Mouse (Mus musculus): ENCODE results near the gene Zfp423. TPM values are rescaled to one million over a fixed set of nuclear protein-coding genes. Genes with fewer than 3 reads are reported as not detected.

Gene Zfp423
- total RNA-seq, 2 experiments from 2014 or later: 37.0 to 42.7 TPM

DNA sequence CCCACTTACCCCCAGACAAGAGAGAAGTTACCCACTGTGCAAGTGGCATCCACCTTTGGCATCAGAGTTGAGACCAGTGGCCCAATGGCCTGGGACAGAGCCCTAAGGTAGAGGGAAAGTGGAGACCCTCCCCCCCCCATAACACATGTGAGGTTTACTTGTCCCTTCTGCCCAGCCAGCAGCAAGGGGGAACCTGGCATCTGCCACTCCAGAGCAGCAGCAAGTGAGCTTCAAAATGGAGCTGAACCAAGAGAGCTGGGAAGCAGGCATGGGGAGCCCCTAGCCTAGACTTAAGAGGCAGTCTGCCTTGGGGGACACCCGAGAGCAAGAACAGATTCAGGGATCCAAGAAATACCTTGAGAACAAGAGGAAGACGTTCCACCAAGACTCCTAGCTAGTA lies 290.7 kb downstream of the Zfp423 start:
- DNase-seq (ENCODE audit: low spot score in 2 of 2): no peak

DNA sequence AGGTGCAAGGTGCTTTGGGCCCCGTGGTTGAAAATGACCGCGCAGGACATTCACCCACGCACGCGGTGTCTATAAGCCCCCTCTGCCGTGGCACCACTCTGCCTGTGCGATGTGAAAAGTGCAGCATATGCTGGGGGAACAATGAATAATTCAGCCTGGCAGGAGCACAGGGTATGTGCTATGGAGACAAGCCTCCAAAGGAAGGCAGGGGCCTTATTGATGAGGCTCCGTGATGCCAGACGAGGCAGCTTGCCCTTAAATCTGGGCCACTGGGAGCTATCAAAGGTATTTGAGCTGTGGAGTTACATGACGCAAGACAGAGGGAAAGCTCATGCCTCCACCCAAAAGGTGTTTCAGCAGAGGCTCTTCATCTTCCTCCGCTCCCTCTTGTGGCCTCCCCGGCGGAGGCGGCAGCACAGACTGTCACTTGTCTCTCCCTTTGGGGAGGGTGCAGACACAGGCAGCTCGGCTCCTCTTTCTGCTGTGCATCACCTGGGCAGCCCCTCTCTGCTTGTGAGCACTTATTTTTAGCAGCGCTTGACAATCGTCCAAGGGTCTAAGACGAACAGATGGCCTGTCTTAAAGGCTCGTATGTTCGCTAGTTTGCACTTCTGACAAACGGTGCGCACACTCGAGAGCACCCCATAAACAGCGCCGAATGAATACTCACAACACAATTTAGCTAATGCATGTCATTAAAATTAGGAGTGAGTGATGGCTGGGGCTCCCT lies 291.3 kb downstream of the Zfp423 start:
- DNase-seq (ENCODE audit: low spot score in 2 of 2): peak; percentile 56 to 68

DNA sequence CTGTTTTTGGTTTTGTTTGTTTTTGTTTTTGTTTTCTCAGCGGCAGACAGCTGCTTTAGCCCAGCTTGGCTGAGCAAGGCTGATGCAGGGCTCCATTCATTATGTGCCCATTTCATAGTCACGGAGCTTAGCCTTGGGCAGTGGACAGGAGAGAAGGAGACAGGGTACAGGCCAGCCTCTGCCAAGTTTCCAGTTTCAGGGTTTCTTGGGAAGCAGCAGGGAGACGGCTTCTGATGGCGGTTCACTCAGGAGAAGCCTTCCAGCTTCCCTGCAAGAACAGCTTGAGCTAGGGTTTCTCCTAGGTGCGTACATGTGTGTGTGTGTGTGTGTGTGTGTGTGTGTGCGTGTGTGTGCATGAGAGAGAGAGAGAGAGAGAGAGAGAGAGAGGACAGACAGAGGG lies 292.1 kb downstream of the Zfp423 start:
- DNase-seq (ENCODE audit: low spot score in 2 of 2): no peak

DNA sequence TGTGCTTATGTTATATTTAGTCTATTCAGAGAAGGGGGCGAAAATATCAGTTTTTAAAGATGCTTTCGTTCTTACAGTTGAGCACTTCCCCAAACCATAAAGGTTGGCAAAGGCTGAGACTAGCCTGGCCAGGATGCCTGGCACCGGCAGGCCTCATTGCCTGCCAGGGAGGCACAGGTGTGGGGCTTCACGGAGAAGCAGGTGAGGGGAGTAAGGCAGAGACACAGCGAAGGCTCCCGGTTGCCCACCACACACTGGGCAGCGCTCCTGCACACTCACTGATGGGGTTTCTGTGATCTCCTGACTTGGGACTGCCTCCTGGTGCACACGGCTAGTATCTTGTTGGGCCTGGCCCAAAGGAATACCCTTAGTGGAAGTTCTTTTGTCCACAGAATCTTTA lies 294.1 kb downstream of the Zfp423 start:
- DNase-seq (ENCODE audit: low spot score in 2 of 2): no peak

DNA sequence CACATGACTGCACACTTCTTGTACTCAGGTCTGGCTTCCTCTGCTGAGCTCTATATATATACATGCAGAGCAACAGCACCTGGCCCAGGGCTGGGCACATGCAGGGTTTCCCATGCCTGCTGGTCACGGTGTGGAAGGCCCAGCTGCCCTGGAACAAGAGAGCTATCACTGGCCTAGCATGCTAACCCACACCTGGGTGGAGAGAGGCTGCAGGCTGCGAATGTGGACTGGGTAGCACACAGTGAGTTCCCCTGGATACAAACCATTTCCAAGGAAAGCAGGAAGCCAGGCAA lies 295.2 kb downstream of the Zfp423 start:
- no peak for DNase-seq (ENCODE audit: low spot score in 2 of 2)

DNA sequence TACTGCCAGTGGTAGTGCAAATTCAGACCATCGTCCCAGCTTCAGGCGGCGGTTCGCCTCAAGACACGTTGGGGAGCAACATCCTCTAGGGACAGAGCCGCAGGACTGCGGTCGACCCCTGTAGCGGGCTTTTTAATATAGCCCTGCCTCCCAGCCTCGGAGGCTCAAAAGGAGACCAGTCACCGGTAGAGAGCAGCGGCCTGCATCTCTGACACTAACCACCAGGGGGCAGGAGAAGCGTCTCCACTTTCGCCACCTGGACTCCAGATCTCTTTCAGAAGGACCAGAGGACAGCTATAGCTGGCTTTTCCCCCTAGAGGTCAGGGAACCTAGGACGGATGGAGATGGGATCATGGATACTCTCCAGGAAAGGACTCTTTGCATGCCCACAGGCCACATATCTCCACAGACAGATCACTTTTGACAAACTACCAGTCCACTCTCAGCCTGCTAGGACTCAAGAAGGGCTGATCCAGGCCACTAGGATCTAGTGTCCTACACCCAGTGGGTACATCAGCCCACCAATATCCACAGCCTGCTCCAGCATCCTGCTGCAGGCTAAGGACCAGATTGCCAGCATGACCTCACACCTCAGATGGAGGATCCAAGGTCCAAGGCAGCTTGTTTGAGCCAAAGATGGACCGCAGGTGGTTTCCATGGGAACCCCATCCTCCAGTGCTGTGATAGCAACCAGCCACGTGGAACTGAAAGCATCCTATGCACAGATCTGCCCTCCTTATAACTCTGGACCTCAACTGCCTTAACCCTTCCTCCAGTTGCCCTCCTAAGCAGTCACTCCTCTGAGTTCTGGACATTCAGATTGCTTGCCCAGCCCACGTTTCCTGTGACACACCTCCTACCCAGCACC lies 295.8 kb downstream of the Zfp423 start:
- peak; percentile 67 to 91 for DNase-seq (ENCODE audit: low spot score in 2 of 2)

DNA sequence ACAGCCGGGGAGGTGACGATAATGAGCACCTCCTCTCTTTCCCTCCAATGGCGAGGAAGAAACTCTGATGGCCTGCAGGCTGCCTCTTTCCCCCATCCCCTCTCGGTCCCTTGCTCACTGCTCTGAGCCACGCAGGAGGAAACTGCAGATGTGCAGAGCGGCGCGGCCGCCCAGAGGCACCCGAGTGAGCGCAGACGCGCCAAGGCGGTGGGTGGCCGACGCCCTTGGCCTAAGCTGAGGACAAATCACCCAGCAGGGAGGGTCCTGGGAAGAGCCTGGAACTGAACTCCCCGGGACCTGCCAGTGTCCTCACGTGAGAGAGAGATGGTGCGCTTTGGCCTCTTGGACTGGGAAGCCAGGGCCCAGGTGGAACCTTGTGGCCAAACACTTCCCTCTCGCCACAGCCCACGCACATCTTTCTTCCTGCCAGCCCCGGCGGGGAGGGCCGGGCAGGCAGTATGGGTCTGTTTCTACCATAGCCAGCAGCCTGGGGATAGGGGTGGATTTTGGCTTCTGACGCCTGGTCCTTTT lies 296.5 kb downstream of the Zfp423 start:
- no peak for DNase-seq (ENCODE audit: low spot score in 2 of 2)

DNA sequence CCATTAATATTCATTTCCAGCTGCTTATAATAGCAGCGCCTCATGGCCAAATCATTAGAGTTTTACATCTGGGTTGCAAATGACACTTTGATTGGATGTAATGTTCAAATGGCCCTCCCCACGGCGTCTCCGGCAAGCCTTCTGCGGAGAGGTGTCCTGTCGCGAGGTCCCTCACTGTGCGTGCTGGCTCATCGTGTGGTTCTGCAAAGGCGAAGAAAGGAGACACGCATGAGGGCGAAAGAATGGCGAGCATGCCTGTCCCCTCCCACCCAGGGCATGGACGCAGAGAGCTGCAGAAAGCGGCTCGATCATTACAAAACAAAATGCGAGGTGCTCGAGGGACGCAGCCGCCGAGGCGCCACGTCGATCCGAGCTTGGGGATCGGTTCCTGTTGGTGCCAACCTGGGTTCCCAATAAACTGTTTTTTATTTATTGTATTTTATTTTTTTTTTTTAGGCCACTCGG lies 297.1 kb downstream of the Zfp423 start:
- DNase-seq (ENCODE audit: low spot score in 2 of 2): no peak

DNA sequence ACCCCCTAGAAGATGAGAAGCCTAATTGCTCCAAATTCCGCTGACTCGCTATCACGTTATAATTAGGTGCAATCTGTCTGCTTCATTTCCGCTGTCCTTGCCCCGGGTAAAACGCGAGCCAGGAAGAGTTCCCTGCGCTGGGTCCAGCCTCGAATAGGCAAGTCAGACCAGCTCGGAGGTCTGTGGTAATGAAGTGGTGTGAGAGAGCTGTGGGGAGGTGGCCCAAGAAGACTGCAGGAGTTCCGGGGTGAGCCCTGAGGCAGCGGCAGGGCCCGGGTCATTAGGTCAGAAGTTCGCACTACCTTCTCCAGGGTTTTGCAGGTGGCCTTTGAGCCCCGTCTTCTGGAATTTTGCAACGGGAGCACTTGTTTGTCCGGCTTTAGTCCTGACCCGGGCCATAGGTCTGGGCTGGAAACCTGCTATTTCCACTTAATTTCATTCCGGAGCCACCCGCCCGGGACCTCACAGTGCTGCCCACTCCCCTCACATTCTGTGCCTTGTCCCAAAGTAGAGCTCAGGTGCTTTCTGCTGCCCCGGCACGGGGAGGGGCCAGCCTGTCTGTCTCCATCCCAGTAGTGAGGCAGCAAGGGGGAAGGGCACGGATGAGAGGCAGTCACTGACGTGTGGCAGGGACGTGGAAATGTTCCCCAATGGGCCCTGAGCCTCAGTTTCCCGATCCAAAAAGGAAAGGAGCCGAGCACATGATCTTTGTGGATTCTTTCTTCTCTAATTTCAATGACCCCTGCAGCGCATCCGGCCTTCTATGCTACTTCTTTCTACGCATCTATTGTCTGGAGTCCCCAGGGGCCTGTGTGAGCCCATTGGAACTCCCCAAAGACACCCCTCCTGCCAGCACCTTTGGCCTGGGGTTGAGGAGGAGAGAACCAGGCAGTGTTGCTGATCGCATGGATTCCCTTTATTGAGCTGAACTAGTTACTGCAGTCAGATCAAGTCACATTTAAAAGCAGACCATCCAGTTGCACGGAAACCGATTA lies 298.2 kb downstream of the Zfp423 start:
- no peak for DNase-seq (ENCODE audit: low spot score in 2 of 2)

DNA sequence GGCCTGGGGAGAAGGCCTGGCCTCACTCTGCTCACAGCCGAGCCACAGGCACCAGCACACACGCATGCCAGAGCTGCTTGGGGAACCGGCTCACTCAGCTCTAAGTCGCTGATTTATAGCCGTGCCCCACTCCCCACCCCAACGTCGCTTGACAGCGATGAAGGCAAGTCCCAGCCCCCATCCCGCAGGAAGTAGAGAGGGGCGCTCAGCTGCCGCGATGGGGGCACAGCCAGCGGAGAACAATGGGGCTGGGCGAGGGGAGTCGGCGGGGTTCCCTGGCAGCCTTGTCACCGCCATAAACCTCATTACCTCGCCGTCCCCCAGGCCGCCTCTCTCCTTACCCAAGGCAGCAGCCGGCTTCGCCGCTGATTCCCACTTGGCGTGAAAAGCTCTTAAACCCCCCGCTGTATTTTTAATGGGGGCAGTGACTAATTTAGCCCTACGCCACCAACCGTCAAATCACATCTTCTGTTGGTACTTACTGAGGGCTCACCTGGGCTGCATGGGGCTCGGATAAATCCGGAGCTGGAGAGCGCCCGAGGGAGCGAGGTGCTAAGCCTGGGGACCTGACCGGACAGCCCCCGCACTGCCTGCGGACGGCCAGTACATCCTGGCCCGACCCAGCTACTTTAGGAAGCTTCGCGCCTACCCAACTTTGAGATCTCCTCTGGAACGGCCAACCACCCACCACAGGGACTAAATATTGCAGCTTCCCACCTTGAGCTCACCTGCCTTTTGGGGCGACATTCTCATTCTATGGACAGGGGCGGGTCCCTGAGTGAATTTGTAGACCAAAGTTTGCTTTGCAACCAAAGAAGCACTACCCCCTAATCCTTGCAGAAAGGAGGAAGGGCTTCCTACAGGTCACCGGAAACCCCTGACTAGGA lies 299.1 kb downstream of the Zfp423 start:
- DNase-seq (ENCODE audit: low spot score in 2 of 2): no peak

DNA sequence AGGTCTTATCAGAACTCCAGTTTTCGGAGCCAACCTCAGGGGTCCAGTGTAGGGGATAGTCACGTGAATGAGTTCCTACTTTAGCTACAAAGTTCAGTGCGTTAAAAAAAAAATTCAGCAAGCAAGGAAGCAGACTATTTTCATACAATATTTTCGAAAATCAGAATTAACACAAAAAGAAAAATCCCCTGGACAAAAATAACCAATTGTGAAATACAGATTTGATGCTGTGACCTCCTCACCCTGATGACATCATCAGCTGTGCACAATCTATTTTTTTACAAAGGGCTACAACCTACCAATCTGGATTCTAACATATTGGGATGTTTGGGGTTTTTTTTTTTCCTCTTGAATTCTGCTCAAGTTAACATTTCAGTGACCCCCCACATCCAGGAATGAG lies 301.9 kb downstream of the Zfp423 start:
- no peak for DNase-seq (ENCODE audit: low spot score in 2 of 2)

DNA sequence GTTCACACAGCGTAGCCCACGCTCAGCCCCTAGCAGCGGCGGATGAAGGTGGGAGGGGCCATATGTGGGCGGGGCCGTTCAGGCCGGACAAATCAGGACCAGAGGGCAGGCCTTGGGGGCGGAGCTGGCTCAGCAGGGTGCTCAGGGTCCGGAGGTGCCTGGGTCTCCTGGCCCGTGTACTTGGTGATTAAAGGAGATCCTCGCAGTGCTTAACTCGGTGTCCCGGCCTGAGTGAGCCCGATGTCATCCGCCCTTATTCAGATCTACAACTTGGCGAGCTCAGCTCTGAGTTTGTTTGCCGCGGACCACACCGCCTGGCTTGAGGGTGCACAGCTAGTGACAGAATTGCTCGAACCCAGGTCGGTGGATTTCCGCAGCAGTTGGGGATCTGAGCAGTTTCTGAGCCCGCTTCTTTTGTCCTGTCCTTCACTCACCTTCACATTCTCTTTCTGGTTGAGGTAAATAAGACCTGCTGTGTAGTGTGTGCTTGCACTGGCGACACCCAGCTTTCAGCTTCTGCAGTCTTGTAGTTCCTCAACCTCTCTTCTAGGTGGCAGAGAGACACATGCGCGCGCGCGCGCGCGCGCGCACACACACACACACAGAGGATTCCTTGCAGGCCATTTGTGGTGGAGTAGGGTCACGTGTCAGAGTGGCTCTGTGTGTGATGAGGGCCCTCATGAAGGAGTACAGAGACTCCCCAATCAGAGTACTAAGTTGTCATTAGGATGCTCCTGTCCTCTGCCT lies 302.7 kb downstream of the Zfp423 start:
- DNase-seq (ENCODE audit: low spot score in 2 of 2): peak; percentile 51 to 67

DNA sequence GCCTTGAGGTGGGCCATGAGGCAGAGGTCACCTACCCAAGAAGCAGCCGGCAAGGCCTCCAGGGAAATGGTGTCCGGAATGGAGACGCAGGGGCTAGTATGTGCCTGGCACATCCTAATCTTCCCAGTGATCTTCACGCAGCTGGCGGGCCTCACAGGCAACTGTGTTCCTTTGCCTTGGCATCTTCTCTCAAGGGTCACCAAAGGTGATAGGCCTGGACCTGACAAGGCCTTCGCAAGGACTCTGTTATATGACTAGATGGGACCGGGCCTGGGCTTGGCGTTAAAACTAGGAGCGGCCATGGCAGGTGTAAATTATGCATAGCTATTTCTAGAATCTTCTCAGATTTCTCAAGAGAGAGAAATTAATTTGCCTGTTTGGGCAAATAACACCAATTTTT lies 303.4 kb downstream of the Zfp423 start:
- DNase-seq (ENCODE audit: low spot score in 2 of 2): no peak

DNA sequence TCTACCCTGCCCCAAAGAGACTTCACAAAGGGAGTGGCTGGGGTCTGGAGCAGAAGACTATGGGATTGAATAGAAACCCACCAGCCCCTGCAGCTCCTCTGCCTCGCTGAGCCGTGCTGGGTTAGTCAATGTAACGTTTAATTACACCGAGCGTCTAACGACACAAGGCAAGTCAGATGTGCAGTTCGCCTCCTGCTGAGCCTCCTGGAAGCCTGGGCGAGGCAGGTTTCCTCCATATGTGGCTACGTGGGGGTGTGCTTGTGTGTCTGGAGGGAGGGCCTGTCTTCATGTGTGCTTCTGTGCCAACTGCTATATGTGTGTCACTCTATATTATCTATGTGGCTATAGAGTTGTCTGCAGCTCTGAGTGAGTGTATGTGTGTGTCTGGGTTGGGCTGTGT lies 311.6 kb downstream of the Zfp423 start:
- no peak for DNase-seq (ENCODE audit: low spot score in 2 of 2)

DNA sequence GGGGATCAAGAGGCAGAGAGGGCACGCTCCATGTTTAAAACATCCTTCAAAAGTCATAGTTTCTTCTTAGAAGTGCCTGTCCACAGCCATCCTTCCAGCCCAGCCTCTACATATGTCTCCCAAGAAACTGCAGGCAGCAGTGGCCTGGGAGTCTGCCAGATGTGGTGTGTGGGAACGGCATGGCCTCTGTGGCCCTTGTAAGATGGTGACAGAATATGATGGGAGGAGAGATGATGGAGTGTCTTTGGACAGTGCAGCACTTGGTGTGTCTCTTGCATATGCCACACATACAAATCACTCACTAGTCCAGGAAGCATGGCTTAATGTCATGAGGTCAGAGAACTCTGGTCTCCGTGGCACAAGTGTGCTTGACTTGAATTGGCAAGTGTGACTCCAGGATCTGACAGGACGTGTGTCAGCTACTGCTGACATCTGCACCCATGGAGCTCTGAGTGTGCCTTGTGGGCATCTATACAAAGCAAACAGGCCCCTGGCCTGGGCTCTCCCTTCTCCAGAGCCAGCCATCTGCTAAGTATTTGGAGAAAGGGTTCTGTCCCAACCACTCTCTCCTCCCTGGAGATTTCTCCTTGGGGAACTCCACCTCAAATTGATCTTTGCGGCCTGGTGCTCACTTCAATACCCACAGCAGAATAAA lies 313.4 kb downstream of the Zfp423 start:
- no peak for DNase-seq (ENCODE audit: low spot score in 2 of 2)

DNA sequence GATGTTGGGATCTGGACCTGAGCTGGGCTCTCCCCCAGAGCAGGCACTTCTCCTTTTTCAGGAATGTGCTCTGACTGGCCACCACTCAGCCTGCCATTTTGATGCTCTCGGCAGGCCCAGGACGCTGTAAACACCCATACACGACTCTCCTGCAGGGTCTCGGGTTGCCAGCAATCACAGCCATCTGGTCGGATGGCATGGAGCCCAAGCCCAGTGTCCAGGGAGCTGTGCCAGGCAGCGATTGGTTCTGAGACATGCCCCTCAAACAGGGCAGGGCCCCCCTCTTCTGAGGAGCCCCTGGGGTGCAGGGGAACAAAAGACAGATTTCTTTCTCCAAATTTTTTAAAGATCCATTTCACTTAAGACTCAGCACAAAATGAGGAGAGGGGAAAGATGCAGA lies 314.0 kb downstream of the Zfp423 start:
- DNase-seq (ENCODE audit: low spot score in 2 of 2): no peak

DNA sequence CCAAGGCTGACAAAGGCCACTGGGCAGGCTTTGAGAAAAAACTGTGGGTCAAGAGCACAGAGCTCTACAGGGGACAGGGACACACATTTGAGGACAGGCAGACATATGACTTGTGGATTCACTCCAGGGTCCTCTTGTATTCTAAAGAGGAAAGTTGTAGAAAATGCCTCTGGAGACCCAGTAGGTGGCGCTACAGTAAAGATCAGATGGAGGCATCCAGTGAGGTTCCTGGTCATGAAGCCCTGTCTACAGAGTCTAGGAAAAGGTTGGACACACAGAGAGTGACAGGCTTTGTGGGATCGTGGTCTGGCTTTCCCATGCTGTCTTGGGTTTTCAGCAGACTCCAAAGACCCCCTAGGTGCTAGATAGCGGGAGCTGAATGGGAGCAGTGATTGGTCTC lies 318.5 kb downstream of the Zfp423 start:
- peak in 1 of 2 experiments; percentile 29 for DNase-seq (ENCODE audit: low spot score in 2 of 2)

DNA sequence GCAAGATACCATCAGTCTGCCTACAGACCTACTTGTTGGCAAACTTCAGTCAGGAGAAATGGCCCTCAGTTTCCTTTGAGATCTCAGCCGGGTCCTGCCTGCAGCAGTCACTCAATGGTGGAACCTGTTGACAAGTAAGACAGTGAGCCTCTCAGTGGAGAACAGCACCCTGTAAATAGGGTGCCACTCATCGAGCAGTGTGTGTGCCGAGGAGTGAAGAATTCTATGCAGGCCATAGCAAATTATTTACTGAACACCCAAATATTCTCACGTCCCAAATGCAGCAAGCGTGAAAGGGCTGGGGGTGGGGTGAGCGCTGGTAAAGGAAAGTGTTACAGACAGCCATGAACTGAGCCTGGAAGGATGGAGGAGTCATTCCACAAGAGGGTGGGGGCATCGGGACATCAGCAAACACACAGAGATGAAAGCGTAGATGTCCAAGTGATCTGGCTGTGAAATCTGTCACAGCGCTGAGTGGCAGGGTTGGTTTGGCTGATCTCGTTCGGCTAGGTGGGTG lies 323.1 kb downstream of the Zfp423 start:
- DNase-seq (ENCODE audit: low spot score in 2 of 2): no peak

DNA sequence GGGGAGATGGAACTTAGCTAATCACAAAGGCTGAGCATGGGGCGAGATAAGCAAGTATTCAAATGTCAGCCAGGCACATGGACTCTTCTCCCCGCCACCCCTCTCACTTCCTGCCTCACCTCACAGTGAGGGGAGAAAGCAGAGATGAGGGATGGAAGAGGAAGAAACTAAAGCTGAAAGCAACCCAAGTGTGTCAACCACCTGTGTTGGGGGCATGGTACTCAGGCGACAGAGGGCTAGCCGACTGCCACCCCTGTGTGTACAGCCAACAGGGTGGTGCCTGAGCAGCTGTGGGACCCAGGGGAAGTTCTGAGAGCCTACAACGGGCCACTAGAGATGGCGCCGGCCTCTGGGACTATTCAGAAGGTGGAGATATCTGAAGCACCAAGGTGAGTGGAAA lies 327.6 kb downstream of the Zfp423 start:
- no peak for DNase-seq (ENCODE audit: low spot score in 2 of 2)
